In genomic region chr13:74390371-74390990, GRCm38 (mm10) we compare ENCODE assay signal across 8 mouse cellular contexts. TPM values are rescaled to one million over a fixed set of nuclear protein-coding genes. Genes with fewer than 3 reads are reported as not detected.
DNase-seq lines count a peak whose midpoint lies in the region; ATAC-seq lines count a peak whose summit lies in the region.

Gene Zfp72 (minus strand): TSS chr13:74390836.

- no peaks in the 10 kb centered on the region for H3K27me3 ChIP-seq in embryonic facial prominence, embryonic 15.5 days
- 0 out of 2 replicates have a peak, but pooled peaks cover 4% of the 10 kb centered on the region for H3K27me3 ChIP-seq in heart, embryonic 12.5 days (replicated peaks)
- no peaks in the 10 kb centered on the region for H3K27me3 ChIP-seq in kidney, embryonic 16.5 days (ENCODE audit: insufficient read depth, low read length)

- DNase-seq in A20 (ENCODE audit: low read depth, low spot score) (peak; percentile 71), liver (peak; percentile 39)
- DNase-seq in adrenal gland, postnatal 36 days = peak; percentile 79 to 80
- DNase-seq in monocyte, adult 2 months (ENCODE audit: low read depth in 1 of 2, low spot score in 2 of 2) = peak; percentile 14 to 39
- DNase-seq in spleen, postnatal 36 days (ENCODE audit: low spot score in 2 of 2) = peak; percentile 62 to 63

- H3K4me1 ChIP-seq in embryonic facial prominence, embryonic 15.5 days = 0 out of 2 replicates have a peak, but pooled peaks cover 7% of the 10 kb centered on the region
- H3K4me1 ChIP-seq in heart, embryonic 12.5 days (replicated peaks) = 0 out of 2 replicates have a peak, but pooled peaks cover 3% of the 10 kb centered on the region
- H3K4me1 ChIP-seq in kidney, embryonic 16.5 days (ENCODE audit: insufficient read depth, low read length) = 0 out of 2 replicates have a peak, but pooled peaks cover 8% of the 10 kb centered on the region

- H3K9me3 ChIP-seq in embryonic facial prominence, embryonic 15.5 days (replicated peaks) = no peaks in the 10 kb centered on the region
- no peaks in the 10 kb centered on the region for H3K9me3 ChIP-seq in heart, embryonic 12.5 days (replicated peaks)
- no peaks in the 10 kb centered on the region for H3K9me3 ChIP-seq in kidney, embryonic 16.5 days (ENCODE audit: low read length)

- H3K4me3 ChIP-seq in embryonic facial prominence, embryonic 15.5 days (replicated peaks) = peak within 1 kb of the TSS; percentile 63
- peak within 1 kb of the TSS; percentile 71 for H3K4me3 ChIP-seq in heart, embryonic 12.5 days
- H3K4me3 ChIP-seq in kidney, embryonic 16.5 days (ENCODE audit: low read length) = peak within 1 kb of the TSS; percentile 81

- no peak within 1 kb of the TSS for H3K27ac ChIP-seq in embryonic facial prominence, embryonic 15.5 days (replicated peaks)
- H3K27ac ChIP-seq in heart, embryonic 12.5 days (ENCODE audit: poor library complexity, severe bottlenecking) = no peak within 1 kb of the TSS
- H3K27ac ChIP-seq in kidney, embryonic 16.5 days (ENCODE audit: low read length) = peak within 1 kb of the TSS; percentile 67; the same call in 1 of the 2 replicates

- peak; percentile 82 for ATAC-seq in embryonic facial prominence, embryonic 15.5 days (ENCODE audit: insufficient number of reproducible peaks, low FRiP score, low TSS enrichment, low read depth)
- ATAC-seq in heart, embryonic 12.5 days (ENCODE audit: insufficient number of reproducible peaks, low FRiP score) = peak; percentile 77; the same call in 1 of the 2 replicates
- peak; percentile 92 for ATAC-seq in kidney, embryonic 16.5 days (ENCODE audit: low FRiP score, low TSS enrichment)

- 2% methylated on average over 14 of the region's 14 CpGs for WGBS in embryonic facial prominence, embryonic 15.5 days
- 2% methylated on average over 14 of the region's 14 CpGs for whole genome bisulfite sequencing in heart, embryonic 12.5 days
- WGBS in kidney, embryonic 16.5 days = under 1% methylated on average over 14 of the region's 14 CpGs

- peak within 1 kb of the TSS; percentile 50 for H3K9ac ChIP-seq in embryonic facial prominence, embryonic 15.5 days
- peak within 1 kb of the TSS; percentile 57 for H3K9ac ChIP-seq in heart, embryonic 12.5 days
- peak within 1 kb of the TSS; percentile 82 for H3K9ac ChIP-seq in kidney, embryonic 16.5 days (replicated peaks; ENCODE audit: low read length)

- H3K36me3 ChIP-seq in embryonic facial prominence, embryonic 15.5 days = no peaks in the 10 kb centered on the region
- no peaks in the 10 kb centered on the region for H3K36me3 ChIP-seq in heart, embryonic 12.5 days
- H3K36me3 ChIP-seq in kidney, embryonic 16.5 days (ENCODE audit: insufficient read depth, low read length) = no peaks in the 10 kb centered on the region

- H3K4me2 ChIP-seq in embryonic facial prominence, embryonic 15.5 days (replicated peaks) = peak within 1 kb of the TSS; percentile 56
- H3K4me2 ChIP-seq in heart, embryonic 12.5 days = peak within 1 kb of the TSS; percentile 75
- H3K4me2 ChIP-seq in kidney, embryonic 16.5 days (replicated peaks; ENCODE audit: low read depth, low read length) = peak within 1 kb of the TSS; percentile 74

RNA-seq across cellular contexts. Expression of gene Zfp72, which starts in this region (rescaled TPM):
- 1 to 10 TPM; 2.5 to 3.8 TPM for total RNA-seq in adrenal gland, postnatal 36 days (2021)
- 5.8 and 6.2 TPM in 2 replicates for polyA plus RNA-seq in embryonic facial prominence, embryonic 15.5 days (2015; fragmentation: Nextera tagmentation; extraction: Ambion mirVana)
- 2.9 and 3.3 TPM in 2 replicates for polyA plus RNA-seq in heart, embryonic 12.5 days (2016; fragmentation: Nextera tagmentation; extraction: Ambion mirVana)
- 7.1 and 8.6 TPM in 2 replicates for polyA plus RNA-seq in kidney, embryonic 16.5 days (2015; fragmentation: Nextera tagmentation; extraction: Ambion mirVana)

Comparison
In these comparisons a context has a peak if more than half of its experiments do, and no peak if none do; other contexts are left out.
1. DNase-seq: peak in every context shown above with its lines; median percentile 80 in adrenal gland, postnatal 36 days; 71 in A20; 62 in spleen, postnatal 36 days; 39 in liver; 26 in monocyte, adult 2 months.